Mouse (Mus musculus) neural tube, embryonic 12.5 days (tissue): Measurements from ENCODE around the gene Rpl29. TPM values are rescaled to one million over a fixed set of nuclear protein-coding genes. Genes with fewer than 3 reads are reported as not detected.

Experiments used
- ATAC-seq: fragments of 200-750 bp; cut with Nextera tagmentation; 2 replicates; pipeline ENCODE4 v1.8.0; 2017; ENCODE audit warnings: low read depth, mild to moderate bottlenecking, moderate TSS enrichment, moderate library complexity; ENCODE audit not compliant: low FRiP score
- H3K27ac ChIP-seq: fragments of 300-500 bp; sonication (generic); 2 replicates; pipeline ENCODE4 v1.5.1; 2016
- H3K27me3 ChIP-seq: fragments of 300-500 bp; sonication (generic); replicated peaks from 2 replicates; pipeline ENCODE4 v1.6.1; 2016; ENCODE audit warnings: mild to moderate bottlenecking
- H3K36me3 ChIP-seq: fragments of 300-500 bp; sonication (generic); 2 replicates; pipeline ENCODE4 v1.6.1; 2016; ENCODE audit warnings: mild to moderate bottlenecking
- H3K4me1 ChIP-seq: fragments of 300-500 bp; sonication (generic); 2 replicates; pipeline ENCODE4 v1.6.1; 2016
- H3K4me2 ChIP-seq: fragments of 300-500 bp; sonication (generic); replicated peaks from 2 replicates; pipeline ENCODE4 v1.6.1; 2016; ENCODE audit warnings: mild to moderate bottlenecking
- H3K4me3 ChIP-seq: fragments of 300-500 bp; sonication (generic); 2 replicates; pipeline ENCODE4 v1.5.1; 2016
- H3K9ac ChIP-seq: fragments of 300-500 bp; sonication (generic); 2 replicates; pipeline ENCODE4 v1.6.1; 2016; ENCODE audit warnings: mild to moderate bottlenecking
- H3K9me3 ChIP-seq: fragments of 300-500 bp; sonication (generic); 2 replicates; pipeline ENCODE4 v1.6.1; 2016; ENCODE audit warnings: mild to moderate bottlenecking
- WGBS: fragments of 180-500 bp; shearing (Covaris S2); methylation state at CpG from one replicate; pipeline ENCODE4 v1.1.7; 2016; 5-methylcytosine and 5-hydroxymethylcytosine counted together
- polyA plus RNA-seq: library from polyadenylated mRNA; unstranded; fragments of >200 nt; fragmentation: Nextera tagmentation; extraction: Ambion mirVana; gene quantifications from 2 replicates; pipeline ENCODE4 v1.2.1, GENCODE M21; 2016

Rpl29 gene
- polyA plus RNA-seq, 1 experiment from 2014 or later, result 706 TPM

DNA sequence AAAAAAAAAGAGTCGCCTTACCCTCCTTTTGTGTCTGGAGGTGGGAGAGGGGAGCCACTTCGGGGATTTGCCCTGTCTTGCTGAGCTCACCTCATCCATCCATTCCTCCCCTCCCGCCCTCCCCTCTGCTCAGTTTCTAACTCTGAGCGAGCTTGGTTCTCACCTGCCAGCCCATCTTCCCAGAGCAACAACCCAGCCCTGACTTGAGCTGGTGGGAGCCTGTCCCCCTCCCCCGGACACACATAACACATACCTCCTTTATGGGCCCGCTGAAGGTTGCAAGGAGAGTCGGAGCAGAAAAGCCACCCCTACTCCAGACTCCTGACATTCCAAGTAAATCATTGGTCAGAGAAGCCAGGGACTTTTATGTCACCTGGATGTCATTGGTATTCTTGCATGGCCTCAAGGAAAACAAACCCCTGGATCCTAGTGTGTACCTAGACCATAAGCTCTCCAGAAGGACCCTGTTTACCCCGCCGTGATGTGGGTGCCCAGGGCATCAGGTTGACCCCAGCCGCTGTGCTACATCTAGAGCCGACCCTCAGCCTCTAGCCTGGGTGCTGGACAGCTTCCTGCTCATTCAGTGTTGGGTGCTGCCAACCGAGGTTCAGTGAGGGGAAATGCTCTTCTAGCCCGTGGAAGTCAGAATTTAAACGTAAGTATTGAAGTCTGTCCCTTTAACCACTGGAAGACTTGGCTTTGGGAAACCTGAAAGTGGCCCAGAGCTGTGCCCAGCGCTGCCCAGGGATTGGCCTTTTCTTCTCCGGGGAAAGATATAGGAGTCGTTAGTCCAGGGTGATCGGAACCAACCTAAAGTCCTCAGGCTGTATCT lies 8.0 kb upstream of the Rpl29 start:
- Histone ChIP-seq H3K9me3 (no peaks in the 10 kb centered on the region), H3K4me2 (peak overlapping the region; percentile 36), H3K27me3 (peaks cover 2% of the 10 kb centered on the region; the same call in 1 of the 2 replicates), H3K27ac (no peak overlapping the region), H3K4me1 (peaks cover 27% of the 10 kb centered on the region), H3K36me3 (no peaks in the 10 kb centered on the region), H3K9ac (no peak overlapping the region), H3K4me3 (no peak overlapping the region)
- ATAC-seq, result peak; percentile 41; the same call in 1 of the 2 replicates
- 8% methylated on average over 18 of the region's 18 CpGs for WGBS

GRCm38 (mm10) chr9:106421865-106422160 lies 7.4 kb upstream of the Rpl29 start:
- Histone ChIP-seq H3K4me2 (peak overlapping the region; percentile 36), H3K36me3 (no peaks in the 10 kb centered on the region), H3K27me3 (peaks cover 2% of the 10 kb centered on the region; the same call in 1 of the 2 replicates), H3K27ac (no peak overlapping the region), H3K4me1 (peaks cover 27% of the 10 kb centered on the region), H3K4me3 (no peak overlapping the region), H3K9ac (no peak overlapping the region), H3K9me3 (no peaks in the 10 kb centered on the region)
- peak; percentile 75 for ATAC-seq
- WGBS, result 0% methylated on average over 3 of the region's 3 CpGs

GRCm38 (mm10) chr9:106428719-106429220 lies 484 bp upstream of the Rpl29 start:
- 16% methylated on average over 11 of the region's 11 CpGs for WGBS
- Histone ChIP-seq H3K27ac (peak overlapping the region; percentile 93), H3K36me3 (peaks cover 31% of the 10 kb centered on the region), H3K4me3 (peak overlapping the region; percentile 73), H3K27me3 (no peaks in the 10 kb centered on the region), H3K4me1 (peaks cover 8% of the 10 kb centered on the region), H3K4me2 (peak overlapping the region; percentile 77), H3K9ac (peak overlapping the region; percentile 52), H3K9me3 (no peaks in the 10 kb centered on the region)
- peak; percentile 59 for ATAC-seq

- Histone ChIP-seq H3K4me3 (peak overlapping the region; percentile 73), H3K9me3 (no peaks in the 10 kb centered on the region), H3K4me2 (peak overlapping the region; percentile 77), H3K27ac (peak overlapping the region; percentile 44; the same call in 1 of the 2 replicates), H3K27me3 (no peaks in the 10 kb centered on the region), H3K9ac (peak overlapping the region; percentile 91), H3K36me3 (peaks cover 38% of the 10 kb centered on the region), H3K4me1 (peaks cover 8% of the 10 kb centered on the region)
- ATAC-seq, result no peak
- WGBS, result 2% methylated on average over 4 of the region's 4 CpGs
These were observed 686 bp downstream of the Rpl29 start for GRCm38 (mm10) chr9:106430015-106430264.

- Histone ChIP-seq H3K36me3 (peaks cover 38% of the 10 kb centered on the region), H3K9ac (no peak overlapping the region), H3K9me3 (no peaks in the 10 kb centered on the region), H3K4me3 (no peak overlapping the region), H3K4me2 (no peak overlapping the region), H3K27me3 (no peaks in the 10 kb centered on the region), H3K4me1 (peaks cover 22% of the 10 kb centered on the region), H3K27ac (no peak overlapping the region)
- ATAC-seq, result no peak
- WGBS, result 79% methylated on average over 7 of the region's 7 CpGs
These were observed 4.1 kb downstream of the Rpl29 start for GRCm38 (mm10) chr9:106433389-106433788.

- no peak overlapping the region for H3K4me3 ChIP-seq
- H3K36me3 ChIP-seq, result peaks cover 30% of the 10 kb centered on the region
- no peak overlapping the region for H3K9ac ChIP-seq
- H3K27ac ChIP-seq, result no peak overlapping the region
- H3K4me2 ChIP-seq, result peak overlapping the region; percentile 84; the same call in 1 of the 2 replicates
- no peak for ATAC-seq
- H3K4me1 ChIP-seq, result peaks cover 20% of the 10 kb centered on the region
- H3K9me3 ChIP-seq, result no peaks in the 10 kb centered on the region
- H3K27me3 ChIP-seq, result no peaks in the 10 kb centered on the region
- WGBS, result 87% methylated on average over 9 of the region's 9 CpGs
These were observed 7.3 kb downstream of the Rpl29 start for GRCm38 (mm10) chr9:106436566-106436965.

DNA sequence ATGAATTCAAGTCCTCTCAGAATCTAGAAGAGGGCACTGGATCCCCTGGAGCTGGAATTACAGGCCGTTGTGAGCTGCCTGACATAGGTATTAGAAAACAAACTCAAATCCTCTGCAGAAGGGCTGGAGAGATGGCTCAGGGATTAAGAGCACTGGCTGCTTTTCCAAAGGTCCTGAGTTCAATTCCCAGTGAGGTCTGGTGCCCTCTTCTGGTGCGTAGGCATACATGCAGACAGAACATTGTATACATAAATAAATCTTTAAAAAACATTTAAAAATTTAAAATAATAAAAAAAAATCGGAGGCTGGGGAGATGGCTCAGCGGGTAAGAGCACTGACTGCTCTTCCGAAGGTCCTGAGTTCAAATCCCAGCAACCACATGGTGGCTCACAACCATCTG lies 13.4 kb downstream of the Rpl29 start:
- no peak overlapping the region for H3K27ac ChIP-seq
- no peaks in the 10 kb centered on the region for H3K9me3 ChIP-seq
- no peaks in the 10 kb centered on the region for H3K27me3 ChIP-seq
- ATAC-seq, result no peak
- no peak overlapping the region for H3K9ac ChIP-seq
- 84% methylated on average over 5 of the region's 5 CpGs for WGBS
- H3K4me3 ChIP-seq, result no peak overlapping the region
- H3K36me3 ChIP-seq, result no peaks in the 10 kb centered on the region
- no peak overlapping the region for H3K4me2 ChIP-seq
- H3K4me1 ChIP-seq, result peaks cover 21% of the 10 kb centered on the region

GRCm38 (mm10) chr9:106444836-106445235 lies 15.6 kb downstream of the Rpl29 start:
- Histone ChIP-seq H3K4me2 (no peak overlapping the region), H3K9me3 (no peaks in the 10 kb centered on the region), H3K36me3 (no peaks in the 10 kb centered on the region), H3K27me3 (no peaks in the 10 kb centered on the region), H3K4me3 (no peak overlapping the region), H3K4me1 (peaks cover 21% of the 10 kb centered on the region), H3K9ac (no peak overlapping the region), H3K27ac (no peak overlapping the region)
- WGBS, result 77% methylated on average over 4 of the region's 4 CpGs
- no peak for ATAC-seq

DNA sequence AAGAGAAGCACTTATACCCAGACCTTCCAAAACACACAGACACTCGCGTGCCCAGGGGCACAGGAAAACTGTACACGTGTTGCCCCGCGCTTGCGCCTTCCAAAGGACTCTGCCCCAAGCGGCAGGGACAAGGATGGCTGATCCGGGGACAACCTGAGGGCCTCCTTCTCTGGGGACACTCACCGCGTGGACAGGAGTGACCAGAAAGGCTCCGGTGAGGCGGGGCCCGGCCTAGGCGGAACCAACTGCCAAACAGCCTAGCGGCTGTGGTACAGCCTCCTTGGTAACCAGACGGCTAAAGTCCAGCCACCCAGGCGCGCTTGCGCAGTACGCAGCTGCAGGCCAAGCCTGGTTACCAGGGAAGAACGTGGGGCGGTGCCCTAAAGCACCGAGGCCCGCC lies 18.1 kb downstream of the Rpl29 start, which contains the start of the genes Abhd14b and Abhd14a:
Abhd14b (plus strand) TSS at position 112 of the 400 bp plus-strand sequence.
Abhd14a (minus strand) TSS at position 331 of the 400 bp plus-strand sequence.
- no peaks in the 10 kb centered on the region for H3K27me3 ChIP-seq
- no peaks in the 10 kb centered on the region for H3K9me3 ChIP-seq
- ATAC-seq, result peak; percentile 79
- no peak within 1 kb of the TSS for H3K27ac ChIP-seq
- H3K4me3 ChIP-seq, result peak within 1 kb of the TSS; percentile 47
- H3K9ac ChIP-seq, result peak within 1 kb of the TSS; percentile 60
- no peaks in the 10 kb centered on the region for H3K36me3 ChIP-seq
- H3K4me2 ChIP-seq, result peak within 1 kb of the TSS; percentile 79
- under 1% methylated on average over 24 of the region's 24 CpGs for WGBS
- peaks cover 39% of the 10 kb centered on the region for H3K4me1 ChIP-seq

GRCm38 (mm10) chr9:106447951-106448350 lies 18.7 kb downstream of the Rpl29 start:
- peak; percentile 22; the same call in 1 of the 2 replicates for ATAC-seq
- Histone ChIP-seq H3K4me2 (peak overlapping the region; percentile 79), H3K27ac (no peak overlapping the region), H3K27me3 (no peaks in the 10 kb centered on the region), H3K9me3 (no peaks in the 10 kb centered on the region), H3K36me3 (no peaks in the 10 kb centered on the region), H3K4me1 (peaks cover 45% of the 10 kb centered on the region), H3K9ac (no peak overlapping the region), H3K4me3 (no peak overlapping the region; the same call in 1 of the 2 replicates)
- WGBS, result 41% methylated on average over 9 of the region's 9 CpGs

DNA sequence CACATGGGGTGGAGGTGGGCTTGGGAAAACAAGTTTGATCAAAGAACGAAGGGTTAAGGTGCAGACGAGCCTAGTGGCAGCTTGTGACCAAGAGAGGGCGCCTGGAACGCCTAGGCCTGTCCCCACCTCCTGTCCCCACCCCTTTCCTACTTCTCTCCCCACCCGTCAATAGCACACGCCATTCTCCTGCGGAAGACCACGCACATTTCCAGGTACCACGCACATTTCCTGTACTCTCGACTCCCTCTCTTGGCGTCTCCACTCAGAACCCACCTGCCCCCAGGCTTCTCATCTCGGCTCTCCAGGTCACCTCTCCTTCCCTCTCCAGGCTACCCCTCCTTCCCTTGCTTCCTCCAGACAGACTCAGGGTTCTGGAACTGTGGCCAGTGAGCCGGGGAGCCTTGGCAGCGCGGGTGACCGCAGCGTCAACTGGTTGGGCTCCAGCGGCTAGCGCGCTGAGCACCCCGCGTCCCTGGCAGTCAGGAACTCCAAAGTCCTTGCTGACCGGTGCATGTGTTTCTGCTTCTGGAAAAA lies 19.3 kb downstream of the Rpl29 start:
- H3K27me3 ChIP-seq, result no peaks in the 10 kb centered on the region
- peak overlapping the region; percentile 38; the same call in 1 of the 2 replicates for H3K9ac ChIP-seq
- 1% methylated on average over 23 of the region's 23 CpGs for WGBS
- peak overlapping the region; percentile 79 for H3K4me2 ChIP-seq
- H3K4me1 ChIP-seq, result peaks cover 50% of the 10 kb centered on the region
- H3K36me3 ChIP-seq, result no peaks in the 10 kb centered on the region
- H3K4me3 ChIP-seq, result peak overlapping the region; percentile 33
- 0 out of 2 replicates have a peak, but pooled peaks have one; percentile 28 for ATAC-seq
- no peaks in the 10 kb centered on the region for H3K9me3 ChIP-seq
- H3K27ac ChIP-seq, result no peak overlapping the region

- 91% methylated on average over 8 of the region's 8 CpGs for WGBS
- Histone ChIP-seq H3K4me2 (no peak overlapping the region), H3K27ac (no peak overlapping the region), H3K36me3 (no peaks in the 10 kb centered on the region), H3K4me1 (peaks cover 52% of the 10 kb centered on the region), H3K27me3 (no peaks in the 10 kb centered on the region), H3K9ac (no peak overlapping the region), H3K4me3 (no peak overlapping the region), H3K9me3 (no peaks in the 10 kb centered on the region)
- no peak for ATAC-seq
These were observed 20.7 kb downstream of the Rpl29 start for GRCm38 (mm10) chr9:106449947-106450346.
